Mouse (Mus musculus) neural tube, embryonic 13.5 days (tissue): ENCODE data around the gene Nr2c1. TPM values are rescaled to one million over a fixed set of nuclear protein-coding genes. Genes with fewer than 3 reads are reported as not detected.

Experiments used
- ATAC-seq: fragments of 200-750 bp; cut with Nextera tagmentation; 2 replicates; pipeline ENCODE4 v1.8.0; 2017; ENCODE audit warnings: low read depth, mild to moderate bottlenecking, moderate TSS enrichment, moderate library complexity
- H3K27ac ChIP-seq: fragments of 300-500 bp; sonication (generic); replicated peaks from 2 replicates; pipeline ENCODE4 v1.5.1; 2015; ENCODE audit warnings: moderate library complexity, mild to moderate bottlenecking, inconsistent platforms
- H3K27me3 ChIP-seq: fragments of 300-500 bp; sonication (generic); 2 replicates; pipeline ENCODE4 v1.6.1; 2015; ENCODE audit warnings: mild to moderate bottlenecking, inconsistent platforms
- H3K36me3 ChIP-seq: fragments of 300-500 bp; sonication (generic); 2 replicates; pipeline ENCODE4 v1.6.1; 2015; ENCODE audit warnings: mild to moderate bottlenecking, inconsistent platforms
- H3K4me1 ChIP-seq: fragments of 300-500 bp; sonication (generic); replicated peaks from 2 replicates; pipeline ENCODE4 v1.6.1; 2015; ENCODE audit warnings: inconsistent platforms
- H3K4me2 ChIP-seq: fragments of 300-500 bp; sonication (generic); 2 replicates; pipeline ENCODE4 v1.6.1; 2015; ENCODE audit warnings: inconsistent platforms, mild to moderate bottlenecking, moderate library complexity
- H3K4me3 ChIP-seq: fragments of 300-500 bp; sonication (generic); 2 replicates; pipeline ENCODE4 v1.5.1; 2015; ENCODE audit warnings: mild to moderate bottlenecking, inconsistent platforms
- H3K9ac ChIP-seq: fragments of 300-500 bp; sonication (generic); 2 replicates; pipeline ENCODE4 v1.6.1; 2015; ENCODE audit warnings: moderate library complexity, mild to moderate bottlenecking, inconsistent platforms
- H3K9me3 ChIP-seq: fragments of 300-500 bp; sonication (generic); 2 replicates; pipeline ENCODE4 v1.6.1; 2016; ENCODE audit warnings: inconsistent platforms
- WGBS: fragments of 180-500 bp; shearing (Covaris S2); methylation state at CpG from one replicate; pipeline ENCODE4 v1.1.7; 2015; 5-methylcytosine and 5-hydroxymethylcytosine counted together
- polyA plus RNA-seq: library from polyadenylated mRNA; unstranded; fragments of >200 nt; fragmentation: Nextera tagmentation; extraction: Ambion mirVana; gene quantifications from 2 replicates; pipeline ENCODE4 v1.2.1, GENCODE M21; 2015

Gene Nr2c1
- 8.3 and 9.7 TPM in 2 replicates for polyA plus RNA-seq

- Histone ChIP-seq H3K4me1 (peaks cover 40% of the 10 kb centered on the region), H3K27ac (peak within 1 kb of the TSS; percentile 89), H3K9ac (peak within 1 kb of the TSS; percentile 92), H3K9me3 (no peaks in the 10 kb centered on the region), H3K27me3 (no peaks in the 10 kb centered on the region), H3K4me2 (peak within 1 kb of the TSS; percentile 69), H3K4me3 (peak within 1 kb of the TSS; percentile 90), H3K36me3 (no peaks in the 10 kb centered on the region)
- ATAC-seq, result peak; percentile 93
- WGBS, result under 1% methylated on average over 64 of the region's 64 CpGs
These were observed at the start of gene Nr2c1 for GRCm38 (mm10) chr10:94147756-94148531. Gene Nr2c1, plus strand, starts transcription at chr10:94148023.

- no peaks in the 10 kb centered on the region for H3K9me3 ChIP-seq
- no peak overlapping the region for H3K9ac ChIP-seq
- WGBS, result 93% methylated on average over 3 of the region's 3 CpGs
- H3K4me2 ChIP-seq, result no peak overlapping the region
- no peak overlapping the region for H3K4me3 ChIP-seq
- peaks cover 10% of the 10 kb centered on the region; the same call in 1 of the 2 replicates for H3K36me3 ChIP-seq
- ATAC-seq, result no peak
- H3K27me3 ChIP-seq, result no peaks in the 10 kb centered on the region
- no peaks in the 10 kb centered on the region for H3K4me1 ChIP-seq
- no peak overlapping the region for H3K27ac ChIP-seq
These were observed 49.7 kb upstream of the Nr2c1 start for GRCm38 (mm10) chr10:94098100-94098499.

- Histone ChIP-seq H3K36me3 (peaks cover 14% of the 10 kb centered on the region), H3K27ac (no peak overlapping the region), H3K4me2 (no peak overlapping the region), H3K9ac (no peak overlapping the region), H3K4me3 (no peak overlapping the region), H3K4me1 (no peaks in the 10 kb centered on the region), H3K27me3 (no peaks in the 10 kb centered on the region), H3K9me3 (no peaks in the 10 kb centered on the region)
- WGBS, result 91% methylated on average over 10 of the region's 10 CpGs
- no peak for ATAC-seq
These were observed 42.3 kb upstream of the Nr2c1 start for GRCm38 (mm10) chr10:94105498-94105897.

GRCm38 (mm10) chr10:94107168-94107567 is 40.7 kb upstream of the Nr2c1 start:
- 66% methylated on average over 4 of the region's 4 CpGs for WGBS
- ATAC-seq, result no peak
- no peaks in the 10 kb centered on the region for H3K9me3 ChIP-seq
- no peak overlapping the region for H3K4me3 ChIP-seq
- no peaks in the 10 kb centered on the region for H3K4me1 ChIP-seq
- peaks cover 10% of the 10 kb centered on the region for H3K36me3 ChIP-seq
- no peak overlapping the region for H3K27ac ChIP-seq
- H3K4me2 ChIP-seq, result no peak overlapping the region
- H3K9ac ChIP-seq, result no peak overlapping the region
- H3K27me3 ChIP-seq, result no peaks in the 10 kb centered on the region

GRCm38 (mm10) chr10:94107607-94108006 is 40.2 kb upstream of the Nr2c1 start:
- Histone ChIP-seq H3K27ac (no peak overlapping the region), H3K4me3 (no peak overlapping the region), H3K36me3 (peaks cover 10% of the 10 kb centered on the region), H3K9ac (no peak overlapping the region), H3K4me1 (no peaks in the 10 kb centered on the region), H3K4me2 (no peak overlapping the region), H3K9me3 (no peaks in the 10 kb centered on the region), H3K27me3 (no peaks in the 10 kb centered on the region)
- WGBS, result 95% methylated on average over 7 of the region's 7 CpGs
- no peak for ATAC-seq

- no peak for ATAC-seq
- Histone ChIP-seq H3K27ac (no peak overlapping the region), H3K9ac (no peak overlapping the region), H3K4me3 (no peak overlapping the region), H3K9me3 (no peaks in the 10 kb centered on the region), H3K4me1 (no peaks in the 10 kb centered on the region), H3K4me2 (no peak overlapping the region), H3K27me3 (no peaks in the 10 kb centered on the region), H3K36me3 (peaks cover 7% of the 10 kb centered on the region; the same call in 1 of the 2 replicates)
- WGBS, result 93% methylated on average over 6 of the region's 6 CpGs
These were observed 39.0 kb upstream of the Nr2c1 start for GRCm38 (mm10) chr10:94108791-94109190.

- H3K27me3 ChIP-seq, result no peaks in the 10 kb centered on the region
- H3K9me3 ChIP-seq, result no peaks in the 10 kb centered on the region
- no peak overlapping the region for H3K9ac ChIP-seq
- WGBS, result 83% methylated on average over 9 of the region's 9 CpGs
- H3K4me1 ChIP-seq, result 0 out of 2 replicates have a peak, but pooled peaks cover 3% of the 10 kb centered on the region
- H3K27ac ChIP-seq, result no peak overlapping the region
- no peak for ATAC-seq
- no peak overlapping the region for H3K4me2 ChIP-seq
- no peak overlapping the region for H3K4me3 ChIP-seq
- peaks cover 1% of the 10 kb centered on the region; the same call in 1 of the 2 replicates for H3K36me3 ChIP-seq
These were observed 36.7 kb upstream of the Nr2c1 start for GRCm38 (mm10) chr10:94110834-94111754.

- no peak overlapping the region for H3K4me2 ChIP-seq
- no peaks in the 10 kb centered on the region for H3K36me3 ChIP-seq
- no peaks in the 10 kb centered on the region for H3K9me3 ChIP-seq
- no peak overlapping the region for H3K9ac ChIP-seq
- no peak overlapping the region for H3K27ac ChIP-seq
- no peaks in the 10 kb centered on the region for H3K27me3 ChIP-seq
- no peak for ATAC-seq
- WGBS, result 87% methylated on average over 3 of the region's 3 CpGs
- H3K4me3 ChIP-seq, result no peak overlapping the region
- H3K4me1 ChIP-seq, result 0 out of 2 replicates have a peak, but pooled peaks cover 4% of the 10 kb centered on the region
These were observed 35.6 kb upstream of the Nr2c1 start for GRCm38 (mm10) chr10:94112207-94112606.

- Histone ChIP-seq H3K4me1 (0 out of 2 replicates have a peak, but pooled peaks cover 4% of the 10 kb centered on the region), H3K9me3 (no peaks in the 10 kb centered on the region), H3K27ac (no peak overlapping the region), H3K4me2 (no peak overlapping the region), H3K4me3 (no peak overlapping the region), H3K27me3 (no peaks in the 10 kb centered on the region), H3K36me3 (peaks cover under 1% of the 10 kb centered on the region; the same call in 1 of the 2 replicates), H3K9ac (no peak overlapping the region)
- peak; percentile 83; the same call in 1 of the 2 replicates for ATAC-seq
- 37% methylated on average over 6 of the region's 6 CpGs for WGBS
These were observed 31.8 kb upstream of the Nr2c1 start for GRCm38 (mm10) chr10:94115893-94116599.

- Histone ChIP-seq H3K36me3 (peaks cover 4% of the 10 kb centered on the region; the same call in 1 of the 2 replicates), H3K4me2 (no peak overlapping the region), H3K9ac (no peak overlapping the region), H3K9me3 (no peaks in the 10 kb centered on the region), H3K27me3 (no peaks in the 10 kb centered on the region), H3K4me1 (0 out of 2 replicates have a peak, but pooled peaks cover 4% of the 10 kb centered on the region), H3K27ac (no peak overlapping the region), H3K4me3 (no peak overlapping the region)
- WGBS, result 78% methylated on average over 12 of the region's 12 CpGs
- ATAC-seq, result no peak
These were observed 31.0 kb upstream of the Nr2c1 start for GRCm38 (mm10) chr10:94116781-94117340.

- WGBS, result 85% methylated on average over 3 of the region's 3 CpGs
- Histone ChIP-seq H3K4me2 (no peak overlapping the region), H3K36me3 (peaks cover 5% of the 10 kb centered on the region), H3K27ac (no peak overlapping the region), H3K4me3 (no peak overlapping the region), H3K9ac (no peak overlapping the region), H3K9me3 (no peaks in the 10 kb centered on the region), H3K27me3 (no peaks in the 10 kb centered on the region), H3K4me1 (0 out of 2 replicates have a peak, but pooled peaks cover 4% of the 10 kb centered on the region)
- no peak for ATAC-seq
These were observed 29.9 kb upstream of the Nr2c1 start for GRCm38 (mm10) chr10:94117916-94118315.
